Mouse (Mus musculus) heart, adult 18-20 months (tissue): ENCODE data around the gene Gstm5. TPM values are rescaled to one million over a fixed set of nuclear protein-coding genes. Genes with fewer than 3 reads are reported as not detected.
"Not testable (repeated sequence)": the region's sequence is repeated elsewhere in the genome, so short reads cannot be mapped to it uniquely, and the experiment has no call there.

Experiments
- DNase-seq, 2 experiments: peaks; one replicate each; pipeline ENCODE4 v3.0.0; 2021 to 2022; ENCODE audit warnings: mixed read lengths in 1 of 2
- total RNA-seq, 2 experiments: library from RNA; stranded (reverse); gene quantifications; 2 replicates each; pipeline ENCODE4 v1.2.3; 2021

Gstm5 gene
- total RNA-seq, 2 experiments from 2014 or later, result 51.3 to 56.7 TPM

DNA sequence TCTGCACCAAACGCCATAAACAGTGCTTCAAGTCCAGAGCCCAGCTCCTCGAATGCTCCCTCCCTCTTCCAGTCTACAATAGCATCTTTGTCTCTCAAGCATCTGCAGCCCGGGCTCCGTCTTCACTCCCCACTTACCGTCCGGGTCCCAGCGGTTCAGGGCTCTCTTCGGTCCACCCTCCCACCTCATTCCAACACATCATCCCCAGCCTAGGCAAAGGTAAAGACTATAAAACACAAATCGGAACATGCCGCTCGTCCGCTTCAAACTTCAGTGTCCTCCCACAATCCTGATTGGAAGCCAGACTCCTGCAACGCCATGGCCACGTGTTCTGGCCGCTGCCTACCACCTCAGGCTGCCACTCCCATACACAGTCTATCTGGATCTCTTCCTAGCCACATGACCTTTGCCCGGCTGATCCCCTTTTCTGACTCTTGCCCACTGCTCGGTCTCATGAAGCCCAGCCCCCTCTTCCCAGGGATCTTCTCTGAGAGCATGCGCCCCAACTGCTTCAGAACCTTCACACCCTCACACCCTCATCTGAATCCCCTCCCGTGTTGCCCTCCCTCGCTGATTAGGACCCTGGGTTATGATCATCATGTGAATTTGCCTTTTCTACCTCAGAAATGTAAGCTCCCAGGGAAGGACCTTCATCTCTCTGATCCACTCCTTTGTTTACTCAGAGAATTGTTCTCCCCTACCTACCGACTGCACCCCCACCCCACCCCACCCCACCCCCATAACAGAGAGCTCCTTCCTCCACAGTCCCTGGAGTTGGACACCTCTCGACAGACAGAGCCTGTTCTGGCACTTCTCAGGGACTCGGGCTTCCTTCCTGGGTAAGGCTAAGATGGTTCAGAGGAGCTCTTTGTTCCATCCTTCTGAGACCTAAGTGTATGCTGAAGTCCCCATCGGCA lies 22.0 kb upstream of the Gstm5 start:
- DNase-seq, result no peak

DNA sequence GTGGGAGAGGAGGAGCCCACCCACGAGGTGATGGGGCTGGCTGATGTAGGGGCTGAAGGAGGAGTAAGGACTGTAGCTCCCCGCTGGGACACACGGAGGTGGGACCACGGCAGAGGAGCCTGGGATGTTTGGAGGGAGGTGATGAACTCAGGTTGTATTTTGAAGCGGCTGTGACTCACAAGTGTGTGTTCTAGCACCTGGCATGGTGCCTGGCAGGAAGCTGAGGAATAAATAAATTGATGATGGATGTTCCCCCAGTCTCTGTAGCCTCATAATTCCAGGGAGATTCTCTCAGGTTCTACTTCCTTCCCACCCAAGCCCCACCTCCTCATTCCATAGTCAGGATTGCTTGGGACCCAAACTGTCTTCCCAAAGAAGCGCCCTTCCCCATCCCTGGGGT lies 20.4 kb upstream of the Gstm5 start:
- DNase-seq, result no peak

DNA sequence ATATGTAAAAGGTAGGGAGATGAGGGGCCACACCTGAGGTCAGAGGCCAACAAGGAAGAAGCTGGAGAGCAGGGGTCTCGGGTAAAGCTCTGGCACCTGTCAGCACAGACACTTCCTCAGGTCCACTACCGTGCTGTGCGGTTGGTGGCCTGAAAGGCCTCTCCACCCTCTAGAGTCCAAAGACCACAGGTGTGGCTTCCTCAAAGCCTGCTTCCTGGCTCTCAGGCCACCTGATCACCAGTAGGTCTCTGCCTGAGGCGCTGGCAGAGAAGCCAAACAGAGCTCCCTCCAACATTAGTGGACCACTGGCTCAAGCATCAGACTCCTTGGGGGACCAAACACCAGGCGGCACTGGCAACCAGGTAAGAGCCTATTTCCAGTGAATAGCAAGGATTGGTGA lies 18.6 kb upstream of the Gstm5 start, which contains the start of gene Eps8l3:
TSS of gene Eps8l3 (plus strand) at position 225 of the 400 bp plus-strand sequence.
- DNase-seq, result no peak

DNA sequence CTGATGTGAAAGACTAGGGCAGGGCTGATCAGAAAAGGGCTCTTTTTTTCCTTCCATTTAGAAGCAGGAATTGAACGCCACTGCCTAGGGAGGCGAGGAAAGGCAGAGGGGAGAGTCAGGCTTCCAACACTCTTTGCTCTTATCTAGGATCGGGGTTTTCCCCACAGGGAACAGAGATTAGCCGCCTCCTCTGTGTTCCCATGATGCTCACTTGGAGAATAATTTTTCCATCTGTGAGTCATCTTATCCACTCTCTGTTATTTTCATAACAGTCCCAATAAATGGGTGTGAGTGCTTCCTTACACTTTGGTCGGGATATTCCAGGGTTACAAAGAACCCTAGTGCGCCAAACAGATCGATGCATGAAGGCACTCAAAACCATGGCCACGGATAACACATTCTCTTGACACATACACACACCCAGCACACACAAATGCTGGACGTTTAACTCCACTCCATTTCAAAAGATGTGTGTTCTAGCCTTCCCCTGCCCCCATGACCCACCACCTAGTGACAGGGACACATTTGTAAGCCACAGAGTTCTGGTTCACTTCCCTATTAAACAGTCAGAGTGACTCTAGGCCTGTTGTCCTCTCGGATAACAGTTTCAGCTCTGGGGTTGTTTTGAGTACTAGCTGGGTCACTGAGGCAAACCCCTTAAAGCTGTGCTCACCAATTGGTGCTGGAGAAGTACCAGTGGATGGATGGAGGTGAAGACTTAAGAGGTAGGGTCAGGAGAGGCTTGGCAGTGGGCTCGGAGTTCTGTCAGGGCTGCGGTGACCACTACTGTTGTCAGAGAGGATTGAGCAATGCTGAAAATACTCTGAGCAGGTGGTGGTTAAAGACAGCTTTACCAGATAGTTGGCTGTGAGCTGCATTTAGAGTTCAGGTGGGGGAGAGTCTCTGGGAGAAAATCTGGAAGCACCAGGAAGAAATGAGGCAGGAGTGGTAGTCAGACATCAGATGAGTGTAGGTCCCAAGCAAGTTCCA lies 17.6 kb upstream of the Gstm5 start:
- peak; percentile 42 to 70 for DNase-seq

DNA sequence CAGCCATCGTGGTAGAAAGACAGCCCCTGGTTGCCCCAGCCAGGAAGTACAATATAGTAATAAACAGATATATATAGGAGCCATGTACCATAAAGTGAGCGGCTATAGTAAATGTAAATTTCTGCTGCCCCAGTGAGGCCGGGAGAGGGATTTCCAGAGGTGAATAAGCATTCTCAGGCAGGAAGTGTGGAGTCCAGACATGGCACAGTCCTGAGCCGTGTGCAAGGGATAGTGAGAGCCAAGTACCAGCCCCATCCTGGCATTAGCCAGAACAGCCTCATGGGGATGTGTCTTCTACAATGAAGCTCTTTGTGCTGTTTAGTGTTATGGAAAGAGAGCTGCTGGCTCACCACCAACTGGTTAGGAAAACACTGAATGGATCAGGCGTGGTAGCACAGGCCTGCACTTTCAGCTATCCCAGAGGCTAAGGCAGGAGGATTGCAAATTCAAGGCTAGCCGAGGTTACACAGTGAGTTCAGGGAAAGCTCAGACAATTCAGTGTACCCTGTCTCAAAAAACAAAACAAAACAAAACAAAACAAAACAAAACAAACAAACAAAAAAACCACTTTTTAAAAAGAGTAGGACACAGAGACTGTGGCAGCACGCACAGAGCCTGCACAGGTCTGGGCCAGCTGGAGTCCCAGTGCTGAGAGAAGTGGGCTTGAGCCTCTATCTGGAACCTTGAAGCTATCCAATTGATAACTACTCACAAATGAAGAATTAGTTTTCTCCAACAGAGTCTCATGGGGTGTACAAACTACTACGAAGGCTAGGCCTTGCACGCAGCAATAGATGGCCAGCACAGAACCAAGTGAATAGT lies 7.7 kb upstream of the Gstm5 start:
- DNase-seq, result peak; percentile 36 to 47

DNA sequence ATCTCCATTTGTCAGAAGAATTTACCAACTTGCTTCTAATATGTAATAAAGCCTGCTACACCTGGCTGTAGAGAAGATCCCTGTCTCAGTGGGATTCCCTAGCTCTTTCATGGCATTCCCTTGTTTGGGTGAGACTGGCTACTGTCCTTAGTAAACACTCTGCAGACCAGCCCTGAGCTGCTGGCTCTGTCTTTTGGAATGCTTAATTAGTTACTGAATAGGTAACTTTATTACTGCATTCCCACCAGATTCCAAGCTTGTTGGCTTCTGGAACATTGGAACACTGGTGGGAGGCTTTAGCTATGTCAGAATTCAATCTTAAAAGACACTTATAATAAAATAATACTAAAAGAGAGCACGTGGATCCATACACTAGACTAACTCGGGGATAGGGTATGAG lies 6.4 kb upstream of the Gstm5 start:
- not testable (repeated sequence) for DNase-seq

DNA sequence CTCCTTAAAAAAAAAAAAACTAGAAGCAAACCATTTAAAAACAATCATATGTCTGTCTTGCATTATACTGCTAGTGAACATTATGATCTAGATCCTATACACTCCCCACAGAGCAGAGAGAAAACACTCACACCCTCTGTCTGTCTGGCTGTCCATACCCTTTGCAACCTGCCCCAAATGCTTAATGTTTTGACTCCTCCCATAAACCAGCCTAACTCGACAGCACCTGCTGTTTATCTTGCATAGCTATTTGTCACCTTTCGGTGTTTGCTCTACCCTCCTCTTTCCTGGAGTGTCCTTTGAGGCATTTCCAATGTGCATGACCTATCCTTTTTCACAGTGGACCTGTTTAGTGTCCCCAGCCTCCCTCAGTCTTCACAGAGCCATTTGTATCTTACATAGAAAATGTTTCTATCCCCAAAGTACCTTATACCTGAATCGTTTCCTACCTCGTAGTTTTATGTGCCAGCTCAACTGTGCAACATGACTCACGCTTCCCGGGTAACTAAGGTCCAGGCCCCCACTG lies 364 bp upstream of the Gstm5 start:
- DNase-seq, result no peak

DNA sequence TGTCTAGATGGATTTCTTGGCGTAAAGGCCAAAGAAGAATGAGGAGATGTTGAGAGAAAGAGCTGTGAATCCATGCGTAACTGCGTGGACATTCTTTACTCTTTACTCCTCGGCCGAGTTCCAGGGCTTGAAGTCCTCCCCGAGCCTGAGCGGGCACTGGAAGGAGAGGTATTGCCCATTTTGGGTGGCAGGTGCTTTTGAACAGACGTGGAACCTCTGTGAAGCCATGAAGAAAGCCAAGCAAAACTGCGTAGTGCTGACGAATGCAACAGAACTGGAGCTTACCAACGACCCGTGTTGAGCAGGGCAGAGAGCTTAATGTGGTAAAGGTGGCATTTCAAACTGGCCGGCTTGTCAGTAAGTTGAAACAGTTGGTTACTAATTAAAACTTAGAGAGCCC lies 3.1 kb downstream of the Gstm5 start:
- DNase-seq, result no peak

DNA sequence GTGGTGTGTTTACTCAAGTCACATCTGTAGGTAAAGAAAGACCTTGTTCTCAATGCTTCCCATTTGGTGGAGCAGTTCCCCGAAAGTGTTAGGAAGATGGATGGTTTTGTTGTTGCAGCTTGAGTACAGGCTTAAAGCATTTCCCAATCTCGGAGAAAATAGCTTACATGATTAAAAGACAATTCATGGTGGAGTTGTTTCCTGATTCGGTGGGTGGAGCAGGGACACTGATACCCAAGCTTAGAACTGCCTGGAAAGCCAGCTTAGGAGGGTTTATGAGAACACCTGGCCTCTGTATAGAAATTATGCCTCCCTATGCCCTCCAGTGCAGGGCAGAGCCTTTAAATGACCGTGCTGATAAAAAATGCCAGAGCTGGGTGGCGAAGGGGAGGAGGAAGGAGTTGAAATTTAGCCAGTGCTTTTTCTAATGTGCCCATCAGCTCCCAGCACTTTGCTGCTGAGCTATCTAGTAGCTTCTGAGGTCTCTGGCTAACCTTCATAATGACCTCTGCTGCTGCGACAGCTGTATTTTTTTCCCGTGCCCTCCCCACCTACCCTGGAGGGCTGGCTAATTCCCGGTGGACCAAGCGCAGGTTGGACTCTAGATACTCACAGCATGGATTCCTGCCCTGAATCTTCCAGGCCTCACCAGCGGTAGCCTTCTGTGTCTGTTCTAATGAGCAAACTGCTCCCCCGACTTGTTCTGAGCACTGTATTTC lies 5.5 kb downstream of the Gstm5 start:
- no peak for DNase-seq

DNA sequence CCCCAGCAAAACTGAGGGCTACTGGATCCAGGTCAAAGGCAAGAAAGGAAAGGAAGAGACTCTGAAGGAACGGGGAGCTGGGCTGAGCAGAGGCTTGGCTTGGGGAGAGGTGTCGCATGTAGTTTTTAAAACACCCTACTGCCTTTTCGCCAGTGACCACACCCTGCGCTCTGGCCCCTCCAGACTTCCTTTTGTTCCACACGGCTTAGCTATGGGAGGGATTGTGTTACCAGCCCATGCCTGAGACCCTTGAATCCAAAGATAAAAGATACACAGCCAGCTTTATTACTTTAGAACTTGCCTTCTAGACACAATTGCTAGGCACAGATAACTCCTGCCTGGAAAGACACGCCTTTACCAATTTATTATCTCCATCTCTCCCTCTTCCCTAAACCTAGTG lies 10.3 kb downstream of the Gstm5 start:
- no peak for DNase-seq

DNA sequence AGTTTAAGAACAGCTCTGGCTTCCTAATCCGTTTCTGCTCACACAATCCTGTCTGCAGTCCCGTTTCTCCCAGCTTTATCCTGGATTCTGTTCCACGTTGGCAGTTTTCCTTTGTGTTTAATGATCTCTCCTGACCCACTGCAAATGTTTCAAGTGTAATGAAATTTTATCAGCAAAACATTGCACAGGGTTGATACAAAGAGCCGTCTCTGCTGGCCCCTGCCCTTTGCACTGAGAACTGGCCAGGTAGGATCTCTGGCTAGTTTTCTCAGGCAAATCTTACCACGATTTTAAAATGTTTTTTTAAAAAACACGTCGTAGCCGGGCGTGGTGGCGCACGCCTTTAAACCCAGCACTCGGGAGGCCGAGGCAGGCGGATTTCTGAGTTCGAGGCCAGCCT lies 21.1 kb downstream of the Gstm5 start:
- DNase-seq, result no peak

DNA sequence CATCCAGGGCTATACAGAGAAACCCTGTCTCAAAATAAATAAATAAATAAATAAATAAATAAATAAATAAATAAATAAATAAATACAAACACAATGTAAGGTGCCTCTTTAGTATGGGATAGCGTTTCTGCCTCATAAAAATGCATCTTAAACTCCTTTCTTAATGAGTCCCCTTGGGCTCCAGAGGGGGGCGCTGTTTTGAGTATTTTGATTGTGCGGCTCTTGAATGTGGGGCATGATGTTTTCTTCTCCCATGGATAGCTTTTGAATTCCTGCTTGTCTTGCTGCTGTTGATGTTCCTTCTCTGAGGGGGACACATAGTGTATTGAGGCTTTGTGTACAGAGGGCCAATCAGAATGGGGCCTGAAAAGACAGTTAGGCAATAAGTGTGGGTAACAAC lies 21.5 kb downstream of the Gstm5 start:
- DNase-seq, result no peak

DNA sequence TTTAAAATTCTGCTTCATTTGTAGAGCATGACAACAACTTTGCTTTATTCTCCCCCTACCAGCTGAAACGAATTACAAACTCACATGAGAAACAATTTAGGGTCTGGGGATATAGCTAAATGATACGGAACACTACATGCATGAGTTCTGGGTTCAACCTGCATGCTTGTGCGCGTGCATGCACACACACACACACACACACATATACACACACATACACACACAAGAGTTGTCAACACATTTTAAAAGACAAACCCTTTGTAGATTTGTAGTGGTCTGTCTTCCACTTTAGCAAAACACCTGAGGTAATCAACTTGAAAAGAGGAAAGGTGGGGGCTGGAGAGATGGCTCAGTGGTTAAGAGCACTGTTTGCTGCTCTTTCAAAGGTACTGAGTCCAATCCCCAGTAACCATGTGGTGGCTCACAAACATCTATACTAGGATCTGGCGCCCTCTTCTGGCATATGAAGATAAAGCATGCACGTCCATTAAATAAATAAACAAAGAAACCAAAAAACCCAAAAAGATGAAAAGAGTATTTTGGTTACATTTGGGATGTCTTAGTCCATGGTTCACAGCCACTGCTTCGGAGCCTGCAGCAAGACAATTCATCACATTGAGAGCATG lies 22.3 kb downstream of the Gstm5 start:
- DNase-seq, result peak; percentile 47 to 80

DNA sequence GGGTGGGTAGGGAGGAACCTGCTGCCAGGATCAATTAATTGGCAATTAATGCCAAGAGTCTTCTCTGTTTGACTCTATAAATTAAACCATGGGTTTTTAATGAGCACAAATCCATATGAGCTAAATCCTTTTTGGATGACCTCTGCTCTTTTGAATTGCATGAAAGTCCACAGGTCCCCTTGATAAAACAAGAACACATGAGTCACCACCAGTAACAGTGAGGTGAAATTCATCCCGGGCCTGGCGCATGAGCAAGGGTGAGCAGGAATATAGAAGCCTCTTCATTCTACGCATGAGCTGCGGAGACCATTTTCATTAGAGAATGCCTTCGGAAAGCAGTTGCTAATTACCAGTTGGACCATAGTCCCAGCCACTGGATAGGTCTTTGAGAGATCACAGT lies 24.7 kb downstream of the Gstm5 start:
- DNase-seq, result no peak

DNA sequence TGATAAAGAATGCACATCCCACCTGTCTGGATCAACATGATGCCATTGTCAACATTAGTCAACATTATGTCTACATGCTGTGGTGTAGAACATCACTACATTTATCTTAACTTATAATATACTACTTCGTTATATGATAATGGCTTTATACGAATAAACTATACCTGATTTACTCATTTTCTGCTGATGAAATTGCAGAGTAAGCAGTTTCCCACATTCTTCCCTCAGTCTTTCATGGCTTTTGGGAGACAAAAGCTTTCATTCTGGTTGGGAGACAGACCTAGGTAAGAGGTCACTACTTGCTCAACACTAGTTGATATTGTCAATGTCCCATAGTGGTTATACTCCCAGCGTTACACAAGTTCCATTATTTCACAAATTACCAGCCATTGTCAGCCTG lies 29.7 kb downstream of the Gstm5 start:
- no peak for DNase-seq

DNA sequence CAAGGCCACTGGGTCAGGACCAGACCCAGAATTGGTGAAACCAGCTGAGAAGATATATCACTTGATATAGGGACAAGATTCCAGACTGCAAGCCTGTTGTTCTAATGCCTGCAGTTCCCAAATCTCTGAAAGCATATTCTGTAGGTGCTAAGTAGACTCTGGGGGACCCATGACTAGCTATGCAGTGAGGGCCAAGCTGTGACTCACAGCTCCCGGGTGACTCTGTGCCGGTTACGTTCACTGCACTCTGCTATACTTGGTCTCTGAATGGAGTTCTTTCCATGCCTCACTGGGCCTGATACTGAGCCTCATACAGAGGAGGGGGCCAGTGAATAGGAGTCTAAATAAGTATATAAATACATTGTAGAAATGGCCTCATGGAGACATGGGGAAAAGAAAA lies 32.2 kb downstream of the Gstm5 start:
- no peak for DNase-seq

DNA sequence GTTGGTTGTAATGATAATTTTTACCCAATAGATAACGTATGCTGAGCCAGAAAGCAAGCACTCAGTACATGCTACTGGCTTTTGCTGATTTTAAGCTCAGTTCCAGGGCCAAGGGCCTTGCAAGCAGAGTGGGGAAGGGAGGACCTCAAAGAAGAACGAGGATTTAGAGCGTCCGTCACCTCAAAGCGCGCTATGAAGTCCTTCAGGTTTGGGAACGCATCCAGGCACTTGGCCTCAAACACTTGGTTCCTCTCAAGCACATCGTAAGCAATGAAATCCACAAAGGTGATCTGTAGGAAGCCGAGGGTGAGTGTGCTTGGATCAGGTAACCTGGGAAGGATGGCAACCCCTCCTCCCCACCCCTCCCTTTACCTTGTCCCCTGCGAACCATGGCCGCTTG lies 33.1 kb downstream of the Gstm5 start:
- no peak for DNase-seq

DNA sequence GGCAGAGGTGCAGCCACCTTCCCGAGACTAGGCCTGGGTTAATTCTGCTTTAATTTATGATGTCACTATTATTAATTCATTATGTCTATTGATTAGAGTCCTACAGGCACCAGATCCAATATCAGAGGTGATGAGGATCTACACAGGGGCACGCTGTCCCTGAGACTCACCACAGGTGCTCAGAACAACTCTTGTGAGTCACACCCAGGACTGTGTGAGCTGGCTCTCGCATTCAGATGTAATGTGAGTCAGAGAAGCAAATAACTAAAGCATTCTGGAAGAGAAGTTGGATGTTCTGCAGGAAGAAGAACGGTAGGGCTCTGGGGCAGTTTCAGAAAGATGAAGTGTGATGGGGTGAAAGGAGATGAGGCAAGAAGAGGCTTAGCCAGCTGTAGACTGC lies 33.6 kb downstream of the Gstm5 start:
- DNase-seq, result no peak

DNA sequence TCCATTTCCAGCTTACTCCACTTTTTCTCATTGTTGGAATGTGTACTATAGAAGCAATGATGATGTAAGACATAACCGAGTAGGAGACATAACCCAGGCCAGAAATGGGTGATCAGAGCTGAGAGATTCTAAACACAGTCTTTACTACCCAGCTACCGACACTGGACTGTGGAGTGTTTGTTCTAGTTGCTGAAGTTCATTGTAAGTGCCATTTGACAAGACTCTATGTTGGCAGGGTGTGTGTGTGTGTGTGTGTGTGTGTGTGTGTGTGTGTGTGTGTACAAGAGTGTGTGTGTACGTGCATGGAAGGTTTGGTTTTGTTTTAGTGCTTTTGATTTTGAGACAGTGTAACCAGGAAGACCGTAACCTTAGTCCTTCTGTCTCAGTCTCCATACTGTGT lies 34.1 kb downstream of the Gstm5 start:
- no peak for DNase-seq

DNA sequence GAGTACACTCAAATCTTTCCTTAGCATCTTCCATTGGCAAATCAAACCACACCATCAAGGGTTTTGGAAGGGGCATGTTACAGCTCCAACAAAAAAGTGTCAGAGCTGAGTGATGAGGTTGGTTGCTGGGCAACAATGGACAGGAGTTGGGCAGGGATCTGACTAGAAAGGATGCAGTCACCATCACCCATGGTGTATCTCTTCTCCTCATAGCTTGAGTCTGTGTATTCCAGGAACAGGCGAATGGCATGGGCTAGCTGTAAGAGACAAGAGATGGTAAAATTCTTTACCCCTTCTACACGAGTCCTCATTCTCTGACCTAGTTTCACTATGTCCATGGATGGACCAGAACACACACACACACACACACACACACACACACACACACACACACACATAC lies 35.5 kb downstream of the Gstm5 start:
- no peak for DNase-seq

DNA sequence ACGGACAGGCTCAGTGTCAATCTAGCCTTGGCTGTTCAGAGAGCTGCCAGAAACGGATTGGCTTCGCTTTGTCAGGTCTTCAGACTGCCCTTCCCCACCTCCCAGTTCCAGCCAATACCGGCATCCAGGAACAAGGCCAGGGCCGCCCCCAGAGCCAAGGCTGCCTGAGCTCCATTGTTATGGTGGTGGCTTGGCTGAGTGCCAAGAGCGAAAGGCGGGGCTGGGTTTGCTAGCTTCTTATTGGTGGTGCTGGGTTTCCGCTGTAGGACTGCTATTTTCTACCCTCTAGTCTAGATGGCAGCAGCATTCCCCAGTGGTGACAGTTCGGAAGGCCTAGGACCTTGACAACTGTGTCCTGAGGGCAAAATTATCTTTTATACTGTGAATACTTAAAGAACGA lies 36.0 kb downstream of the Gstm5 start, which contains the start of gene Gstm7:
TSS of gene Gstm7 (minus strand) at position 148 of the 400 bp plus-strand sequence.
- DNase-seq, result peak; percentile 99
